Mouse (Mus musculus) embryonic facial prominence, embryonic 14.5 days (tissue): ENCODE measurements around the gene Rexo2. TPM values are rescaled to one million over a fixed set of nuclear protein-coding genes. Genes with fewer than 3 reads are reported as not detected.
"Not testable (repeated sequence)": the region's sequence is repeated elsewhere in the genome, so short reads cannot be mapped to it uniquely, and the experiment has no call there.

ENCODE experiments used
- ATAC-seq: fragments of 200-750 bp; cut with Nextera tagmentation; 2 replicates; pipeline ENCODE4 v1.8.0; 2017; ENCODE audit warnings: low read depth, moderate number of reproducible peaks, moderate TSS enrichment
- DNase-seq: peaks from one replicate; pipeline ENCODE4 v3.0.0-alpha.2; 2015; ENCODE audit warnings: low spot score
- H3K27ac ChIP-seq: fragments of 300-500 bp; sonication (generic); replicated peaks from 2 replicates; pipeline ENCODE4 v1.5.1; 2014; ENCODE audit warnings: low read depth, mild to moderate bottlenecking, low read length, moderate library complexity
- H3K27me3 ChIP-seq: fragments of 300-500 bp; sonication (generic); replicated peaks from 2 replicates; pipeline ENCODE4 v1.6.1; 2014; ENCODE audit warnings: low read length; ENCODE audit not compliant: control insufficient read depth, insufficient read depth
- H3K36me3 ChIP-seq: fragments of 300-500 bp; sonication (generic); 2 replicates; pipeline ENCODE4 v1.6.1; 2014; ENCODE audit warnings: low read length, mixed read lengths; ENCODE audit not compliant: control insufficient read depth, insufficient read depth
- H3K4me1 ChIP-seq: fragments of 300-500 bp; sonication (generic); 2 replicates; pipeline ENCODE4 v1.6.1; 2014; ENCODE audit warnings: antibody characterized with exemption, low read length; ENCODE audit not compliant: control insufficient read depth, insufficient read depth
- H3K4me2 ChIP-seq: fragments of 300-500 bp; sonication (generic); 2 replicates; pipeline ENCODE4 v1.6.1; 2014; ENCODE audit warnings: low read depth, mild to moderate bottlenecking, low read length, moderate library complexity, mixed read lengths
- H3K4me3 ChIP-seq: fragments of 300-500 bp; sonication (generic); 2 replicates; pipeline ENCODE4 v1.5.1; 2014; ENCODE audit warnings: low read depth, mild to moderate bottlenecking, low read length
- H3K9ac ChIP-seq: fragments of 300-500 bp; sonication (generic); 2 replicates; pipeline ENCODE4 v1.6.1; 2014; ENCODE audit warnings: low read depth, mild to moderate bottlenecking, low read length, moderate library complexity, mixed read lengths
- H3K9me3 ChIP-seq: fragments of 300-500 bp; sonication (generic); 2 replicates; pipeline ENCODE4 v1.6.1; 2016; ENCODE audit warnings: low read length; ENCODE audit not compliant: control insufficient read depth
- WGBS: fragments of 180-500 bp; shearing (Covaris S2); extraction: QIAGEN DNeasy Blood & Tissue Kit; methylation state at CpG from one replicate; pipeline ENCODE4 v1.1.7; 2014; 5-methylcytosine and 5-hydroxymethylcytosine counted together
- polyA plus RNA-seq: library from polyadenylated mRNA; unstranded; fragments of >200 nt; fragmentation: Nextera tagmentation; extraction: Ambion mirVana; gene quantifications from 2 replicates; pipeline ENCODE4 v1.2.1, GENCODE M21; 2014

Gene Rexo2
- polyA plus RNA-seq, 1 experiment from 2014 or later, result 114 TPM

DNA sequence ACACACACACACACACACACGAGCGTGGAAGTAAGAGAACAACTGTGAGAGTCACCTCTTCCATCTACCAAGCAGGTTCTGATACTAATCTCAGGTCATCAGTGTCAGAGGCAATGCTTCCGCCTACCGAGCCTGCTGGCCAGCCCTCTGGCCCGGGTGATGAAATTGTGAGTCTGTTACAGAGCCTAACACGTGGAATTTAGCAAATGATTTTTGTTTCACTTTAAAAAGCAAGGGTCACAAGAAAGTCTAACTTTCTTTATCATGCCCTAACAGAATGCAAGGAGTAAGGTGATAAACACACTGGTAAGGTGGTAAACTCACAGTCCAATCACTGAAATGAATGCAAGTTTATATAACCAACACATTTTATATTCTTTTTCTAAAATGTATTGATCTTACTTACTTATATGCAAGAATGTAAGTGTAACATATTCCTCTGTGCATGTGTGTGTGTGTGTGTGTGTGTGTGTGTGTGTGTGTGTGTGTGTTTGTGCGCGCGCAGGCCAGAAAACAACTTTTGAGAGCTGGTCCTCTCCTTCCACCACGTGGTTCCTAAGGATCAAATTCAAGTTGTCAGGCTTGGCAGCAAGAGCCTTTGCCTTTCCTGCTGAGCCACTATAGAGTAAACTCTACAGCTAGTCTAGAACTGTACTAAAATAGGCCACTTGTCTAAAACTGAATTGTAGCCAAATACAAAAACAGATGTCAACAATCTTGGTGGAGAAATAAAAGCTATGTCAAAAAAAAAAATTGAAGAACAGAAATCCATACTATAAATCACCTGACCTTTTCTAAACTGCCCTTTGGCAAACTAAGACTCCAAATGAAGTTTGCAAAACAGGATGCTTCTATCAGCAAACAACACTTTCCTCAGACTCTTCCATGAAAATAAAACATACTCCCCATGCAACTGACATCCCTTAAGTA, 3.9 kb downstream of the Rexo2 start:
- 93% methylated on average over 10 of the region's 10 CpGs for WGBS
- Histone ChIP-seq H3K9me3 (no peaks in the 10 kb centered on the region), H3K36me3 (peaks cover 41% of the 10 kb centered on the region), H3K4me2 (no peak overlapping the region), H3K27ac (no peak overlapping the region), H3K27me3 (no peaks in the 10 kb centered on the region), H3K9ac (no peak overlapping the region), H3K4me1 (peaks cover 10% of the 10 kb centered on the region), H3K4me3 (no peak overlapping the region)
- ATAC-seq (no peak), DNase-seq (no peak)

DNA sequence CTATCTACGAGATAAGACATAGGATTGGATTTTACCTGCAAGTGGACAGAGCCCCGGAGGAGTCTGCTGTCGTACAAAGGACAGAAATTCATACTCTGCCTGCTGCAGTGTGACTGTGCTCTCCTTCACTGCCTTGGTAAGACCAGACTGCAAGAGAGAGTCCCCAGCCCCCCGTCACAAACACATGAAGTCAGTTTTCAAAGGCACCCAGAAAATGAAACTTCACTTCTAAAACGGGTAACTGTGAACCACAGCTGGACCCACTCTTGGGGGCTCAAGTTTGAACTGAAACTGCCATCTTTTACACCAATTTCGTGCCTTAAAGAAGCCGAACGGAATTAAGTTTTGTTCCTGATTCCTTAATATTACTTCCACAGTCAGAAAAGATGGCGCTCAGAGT, 6.1 kb downstream of the Rexo2 start:
- Histone ChIP-seq H3K27me3 (no peaks in the 10 kb centered on the region), H3K4me2 (no peak overlapping the region), H3K4me3 (no peak overlapping the region), H3K9me3 (no peaks in the 10 kb centered on the region), H3K9ac (no peak overlapping the region), H3K27ac (no peak overlapping the region), H3K36me3 (peaks cover 54% of the 10 kb centered on the region), H3K4me1 (peaks cover under 1% of the 10 kb centered on the region; the same call in 1 of the 2 replicates)
- WGBS, result 90% methylated on average over 9 of the region's 9 CpGs
- DNase-seq (no peak), ATAC-seq (no peak)

GRCm38 (mm10) chr9:48473131-48473530, 7.3 kb downstream of the Rexo2 start:
- Histone ChIP-seq H3K9ac (no peak overlapping the region), H3K36me3 (peaks cover 56% of the 10 kb centered on the region), H3K4me2 (no peak overlapping the region), H3K27me3 (no peaks in the 10 kb centered on the region), H3K4me3 (no peak overlapping the region), H3K27ac (no peak overlapping the region), H3K4me1 (no peaks in the 10 kb centered on the region), H3K9me3 (no peaks in the 10 kb centered on the region)
- DNase-seq (no peak), ATAC-seq (no peak)
- 93% methylated on average over 12 of the region's 12 CpGs for WGBS

GRCm38 (mm10) chr9:48472441-48473025, 7.9 kb downstream of the Rexo2 start:
- DNase-seq (no peak), ATAC-seq (no peak)
- H3K9me3 ChIP-seq, result no peaks in the 10 kb centered on the region
- WGBS, result 91% methylated on average over 15 of the region's 15 CpGs
- H3K4me3 ChIP-seq, result no peak overlapping the region
- H3K27me3 ChIP-seq, result no peaks in the 10 kb centered on the region
- H3K4me2 ChIP-seq, result no peak overlapping the region
- no peaks in the 10 kb centered on the region for H3K4me1 ChIP-seq
- peaks cover 55% of the 10 kb centered on the region for H3K36me3 ChIP-seq
- H3K9ac ChIP-seq, result no peak overlapping the region
- H3K27ac ChIP-seq, result no peak overlapping the region

DNA sequence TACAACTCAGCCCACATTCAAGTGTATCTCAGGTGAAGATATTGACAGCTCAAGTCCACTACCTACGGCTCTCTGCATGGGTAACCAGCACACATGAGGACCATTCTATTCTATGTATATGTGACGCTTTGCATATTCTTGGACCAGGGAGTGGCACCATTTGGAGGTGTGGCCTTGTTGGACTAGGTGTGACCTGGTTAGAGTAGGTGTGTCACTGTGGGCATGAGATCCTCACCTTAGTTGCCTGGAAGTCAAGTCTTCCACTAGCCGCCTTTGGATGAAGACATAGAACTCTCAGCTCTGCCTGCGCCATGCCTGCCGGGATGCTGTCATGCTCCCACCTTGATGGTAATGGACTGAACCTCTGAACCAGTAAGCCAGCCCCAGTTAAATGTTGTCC, 13.0 kb downstream of the Rexo2 start:
- H3K4me3 ChIP-seq, H3K4me2 ChIP-seq, H3K27me3 ChIP-seq, DNase-seq, H3K4me1 ChIP-seq, H3K9ac ChIP-seq, H3K27ac ChIP-seq, H3K9me3 ChIP-seq, ATAC-seq: not testable (repeated sequence)
- H3K36me3 ChIP-seq, result peaks cover 37% of the 10 kb centered on the region
- WGBS, result over 99% methylated on average over 5 of the region's 5 CpGs

- DNase-seq (no peak), ATAC-seq (no peak)
- peaks cover 9% of the 10 kb centered on the region; the same call in 1 of the 2 replicates for H3K9me3 ChIP-seq
- no peak overlapping the region for H3K4me2 ChIP-seq
- no peaks in the 10 kb centered on the region for H3K4me1 ChIP-seq
- H3K27ac ChIP-seq, result no peak overlapping the region
- H3K27me3 ChIP-seq, result no peaks in the 10 kb centered on the region
- H3K9ac ChIP-seq, result no peak overlapping the region
- 70% methylated on average over 3 of the region's 3 CpGs for WGBS
- peaks cover 33% of the 10 kb centered on the region for H3K36me3 ChIP-seq
- H3K4me3 ChIP-seq, result no peak overlapping the region
Measured at GRCm38 (mm10) chr9:48466804-48467203, 13.6 kb downstream of the Rexo2 start.

- H3K36me3 ChIP-seq, result peaks cover 22% of the 10 kb centered on the region
- no peak overlapping the region for H3K4me3 ChIP-seq
- H3K4me1 ChIP-seq, result no peaks in the 10 kb centered on the region
- H3K9ac ChIP-seq, result no peak overlapping the region
- H3K27me3 ChIP-seq, result no peaks in the 10 kb centered on the region
- H3K4me2 ChIP-seq, result no peak overlapping the region
- ATAC-seq (no peak), DNase-seq (no peak)
- H3K9me3 ChIP-seq, result peaks cover 9% of the 10 kb centered on the region; the same call in 1 of the 2 replicates
- H3K27ac ChIP-seq, result no peak overlapping the region
- 93% methylated on average over 3 of the region's 3 CpGs for WGBS
Measured at GRCm38 (mm10) chr9:48465671-48466070, 14.8 kb downstream of the Rexo2 start.

DNA sequence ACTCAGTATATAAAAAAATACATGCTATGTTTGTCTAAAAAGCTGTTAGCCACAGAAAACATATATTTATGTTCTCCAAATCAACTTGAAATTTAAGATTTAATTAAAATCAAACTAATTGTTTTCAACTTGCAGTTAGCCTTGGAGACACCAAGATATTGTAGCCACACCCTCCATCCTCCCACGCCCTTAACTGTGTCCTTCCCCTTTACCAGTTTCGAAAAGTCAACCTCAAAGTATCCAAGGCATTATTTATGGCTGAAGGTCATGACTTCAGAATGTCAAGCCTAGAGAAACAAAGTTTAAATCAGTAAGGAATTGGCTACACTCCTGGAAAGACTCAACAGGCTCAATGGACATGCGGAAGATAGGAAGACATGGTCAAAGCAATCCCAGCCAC, 18.9 kb downstream of the Rexo2 start:
- Histone ChIP-seq H3K4me2 (no peak overlapping the region), H3K27me3 (no peaks in the 10 kb centered on the region), H3K9me3 (peaks cover 4% of the 10 kb centered on the region; the same call in 1 of the 2 replicates), H3K36me3 (no peaks in the 10 kb centered on the region), H3K4me1 (no peaks in the 10 kb centered on the region), H3K4me3 (no peak overlapping the region), H3K27ac (no peak overlapping the region), H3K9ac (no peak overlapping the region)
- 94% methylated on average over 3 of the region's 3 CpGs for WGBS
- no peak for ATAC-seq
- DNase-seq, result no peak
